Mouse (Mus musculus) adrenal gland, adult 18-20 months (tissue): ENCODE measurements around the gene Gjb3. TPM values are rescaled to one million over a fixed set of nuclear protein-coding genes. Genes with fewer than 3 reads are reported as not detected.

Experiments
- DNase-seq, 2 experiments: peaks; one replicate each; pipeline ENCODE4 v3.0.0; 2021 to 2022; ENCODE audit warnings: low spot score in 2 of 2
- total RNA-seq, 2 experiments: library from RNA; stranded (reverse); gene quantifications; 1 replicate in 1 of 2; 2 replicates in 1 of 2; pipeline ENCODE4 v1.2.3; 2021

The Gjb3 gene
- total RNA-seq, 2 experiments from 2014 or later = not detected

- no peak for DNase-seq
These were observed 41.5 kb downstream of the Gjb3 start for GRCm38 (mm10) chr4:127289039-127289548.

GRCm38 (mm10) chr4:127286907-127287306 lies 43.7 kb downstream of the Gjb3 start:
- no peak for DNase-seq

- DNase-seq = no peak
These were observed 51.4 kb downstream of the Gjb3 start for GRCm38 (mm10) chr4:127279241-127279640.

- no peak for DNase-seq
These were observed 52.1 kb downstream of the Gjb3 start for GRCm38 (mm10) chr4:127278451-127279001.

Other genes starting within 250 kb of the Gjb3 start
- 10 to 100 TPM; 15.0 to 19.6 TPM for gene Tmem35b, start 207.2 kb downstream of the Gjb3 start, total RNA-seq
- 1 to 10 TPM; 4.9 to 6.1 TPM for gene Dlgap3, start 161.6 kb downstream of the Gjb3 start, total RNA-seq
- gene Smim12, start 87.1 kb downstream of the Gjb3 start, total RNA-seq = 10 to 100 TPM; 50.9 to 54.2 TPM
- 1 to 10 TPM; 2.7 to 3.1 TPM for gene Gja4, start 16.8 kb downstream of the Gjb3 start, total RNA-seq
- gene Gjb4, start 23.2 kb upstream of the Gjb3 start, total RNA-seq = not detected
- under 1 TPM in 1 of 2 experiments, not detected in 1; 0.17 TPM for gene Gjb5, start 27.3 kb upstream of the Gjb3 start, total RNA-seq